Mouse (Mus musculus): Measurements from ENCODE around the gene Kbtbd2.
A peak's percentile ranks its signal among the peaks of the same experiment; 100 is the strongest.

Kbtbd2 gene

DNA sequence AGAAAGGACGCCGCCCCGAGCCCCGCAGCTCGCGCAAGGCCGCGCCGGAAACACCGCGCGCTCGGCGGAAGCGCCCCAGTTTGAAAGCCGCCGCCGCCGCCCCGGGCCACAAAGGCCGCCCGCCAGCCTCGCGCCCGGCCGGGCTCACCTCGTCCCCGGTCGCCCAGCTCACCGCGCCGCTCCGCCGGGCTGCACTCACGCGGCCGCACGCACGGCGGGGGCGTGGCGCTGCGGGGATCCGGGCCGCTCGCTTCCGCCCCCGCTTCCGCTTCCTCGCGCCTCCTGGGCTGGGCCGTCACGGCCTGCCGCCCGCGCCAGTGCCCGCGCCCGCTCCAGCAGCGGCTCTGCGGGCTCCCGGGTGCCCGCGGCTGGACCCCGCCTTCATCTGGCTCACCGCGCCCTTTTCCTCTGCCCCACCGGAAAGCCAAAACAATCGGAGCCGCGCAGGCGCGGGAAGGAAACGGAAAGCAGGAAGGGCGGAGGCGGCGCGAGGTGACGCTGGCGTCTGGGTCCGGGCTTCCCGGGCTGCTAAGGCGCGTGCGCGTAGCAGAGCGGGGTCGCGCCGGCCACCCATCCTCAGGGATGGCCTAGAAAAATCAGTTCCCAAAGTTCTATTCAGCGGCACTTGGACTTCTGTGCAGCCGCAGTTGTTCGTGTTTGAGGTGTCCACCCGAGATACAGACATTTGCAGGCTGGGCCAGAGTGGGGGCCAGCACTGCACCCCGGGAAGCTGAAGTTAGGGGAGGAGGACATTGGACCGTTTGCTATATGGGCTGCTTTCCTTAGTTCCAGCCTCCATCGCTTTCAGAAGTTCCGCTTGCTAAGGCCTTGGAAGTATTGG, at the start of gene Kbtbd2:
Gene Kbtbd2, minus strand, starts transcription at position 503 of the 841 bp plus-strand sequence.
- DNase-seq (ENCODE audit: low spot score), result peak; percentile 92

GRCm38 (mm10) chr6:56844365-56844764, 46.8 kb upstream of the Kbtbd2 start:
- no peak for DNase-seq (ENCODE audit: low spot score)

DNA sequence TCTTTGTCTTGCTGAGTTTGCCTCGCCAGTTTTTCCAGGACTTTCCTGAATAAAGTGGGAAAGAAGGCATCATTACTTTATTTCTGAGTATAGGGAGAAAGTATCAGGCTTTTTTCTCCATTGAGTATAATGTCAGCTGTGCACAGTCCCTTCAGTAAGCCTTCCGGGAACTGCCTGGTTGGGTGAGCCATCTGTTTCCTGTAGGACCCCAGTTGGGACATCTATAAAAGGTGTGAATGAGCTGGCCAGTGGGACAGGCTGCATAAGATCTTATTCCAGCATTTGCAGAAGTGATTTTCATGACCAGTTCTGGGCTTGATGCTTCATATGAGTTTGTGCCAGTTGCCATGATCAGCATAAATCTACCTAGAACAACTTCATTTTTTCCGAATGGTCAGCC, 45.6 kb upstream of the Kbtbd2 start:
- no peak for DNase-seq (ENCODE audit: low spot score)

DNA sequence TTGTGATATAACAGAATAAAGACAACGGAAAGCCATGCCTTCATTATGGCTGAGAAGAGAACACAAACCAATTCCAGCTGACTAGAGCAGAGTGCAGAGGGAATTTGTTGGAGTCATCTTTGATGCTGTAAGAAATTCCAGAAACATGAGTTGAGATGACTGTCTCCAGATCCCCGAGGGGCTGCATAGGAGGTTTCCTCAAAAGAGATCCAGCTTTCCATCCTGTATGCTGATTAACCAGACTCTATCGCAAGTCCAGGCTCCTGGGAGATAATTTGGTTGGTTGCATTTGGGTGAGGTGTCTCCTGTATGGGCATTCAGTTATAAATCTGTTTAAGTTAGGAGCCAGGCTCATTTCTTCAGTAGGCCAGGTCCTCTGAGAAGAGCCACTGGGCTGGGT, 40.0 kb upstream of the Kbtbd2 start:
- DNase-seq (ENCODE audit: low spot score), result no peak

DNA sequence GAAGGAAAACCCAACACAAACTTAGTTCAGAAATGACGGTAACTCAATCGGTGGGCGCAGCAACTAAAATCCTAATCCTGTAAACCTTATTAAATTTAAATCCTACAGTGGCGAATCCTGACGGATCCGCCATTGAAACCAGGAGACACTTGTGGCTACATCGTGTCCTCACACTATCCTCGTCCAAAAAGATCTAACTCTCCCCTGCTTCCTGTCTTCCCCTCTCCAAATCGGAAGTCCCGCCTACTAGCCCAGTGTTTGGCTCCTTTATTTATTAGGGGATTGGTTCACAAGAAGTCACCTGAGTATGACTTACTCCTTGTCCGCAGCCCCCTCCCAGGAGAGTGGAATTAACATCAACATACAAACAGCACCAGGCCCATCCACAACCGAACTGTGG, 39.6 kb upstream of the Kbtbd2 start:
- no peak for DNase-seq (ENCODE audit: low spot score)

DNA sequence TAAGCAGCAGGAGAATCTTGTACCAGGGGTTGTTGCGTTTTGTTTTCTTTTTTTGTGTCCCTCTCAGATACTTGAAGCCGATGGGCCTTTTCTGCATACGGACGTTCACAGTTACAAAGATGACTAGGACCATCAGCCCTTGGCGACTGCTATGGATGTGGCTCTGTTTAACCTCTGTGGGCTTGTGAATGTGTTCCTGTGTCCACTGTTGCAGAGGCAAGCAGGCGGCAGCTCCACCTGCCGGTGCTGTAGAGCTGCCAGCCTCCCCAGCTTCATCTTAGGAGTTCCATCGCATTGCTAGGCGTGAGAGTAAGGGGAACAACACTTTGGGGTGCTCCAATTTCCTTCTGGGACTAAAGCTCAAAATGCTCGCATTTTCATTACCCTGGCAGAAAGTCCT, 37.9 kb upstream of the Kbtbd2 start:
- DNase-seq (ENCODE audit: low spot score), result no peak

DNA sequence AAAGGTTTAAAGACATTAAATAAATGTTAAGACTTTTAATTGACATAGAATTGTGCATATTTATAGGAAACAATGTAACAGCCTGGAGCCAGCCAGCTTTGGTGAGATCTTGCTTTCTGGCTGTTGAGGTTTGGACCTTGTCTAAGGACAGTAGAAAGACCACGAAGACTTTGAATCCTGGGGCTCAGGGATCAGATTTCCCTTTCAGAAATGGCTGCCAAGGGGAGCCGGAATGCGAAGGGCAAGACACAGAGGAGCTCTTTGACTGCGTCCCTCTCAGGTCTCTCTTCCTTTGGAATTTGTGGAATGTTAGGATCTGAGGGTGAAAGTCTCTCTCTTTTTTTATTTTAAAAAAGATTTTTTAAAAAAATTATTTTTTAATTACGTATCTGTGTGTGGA, 37.2 kb upstream of the Kbtbd2 start:
- DNase-seq (ENCODE audit: low spot score), result no peak

DNA sequence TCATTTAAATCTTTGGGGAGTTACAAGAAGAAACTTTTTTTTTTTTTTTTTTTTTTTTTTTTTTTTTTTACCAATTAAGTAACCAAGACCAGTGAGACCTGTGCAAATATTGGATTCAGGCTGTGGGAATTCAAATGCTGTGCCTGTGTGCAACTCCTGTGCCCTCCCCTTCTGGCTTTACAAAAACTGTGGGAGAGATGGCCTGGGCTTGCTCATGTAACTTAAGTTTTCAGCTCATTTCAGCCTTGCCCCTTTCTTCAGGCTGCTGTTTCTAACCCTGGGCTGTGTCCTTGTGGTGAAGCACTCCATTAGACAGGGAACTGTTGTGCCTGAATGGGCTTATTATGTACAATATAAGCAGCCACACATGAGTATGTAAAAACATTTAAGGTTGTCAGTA, 35.2 kb upstream of the Kbtbd2 start:
- no peak for DNase-seq (ENCODE audit: low spot score)

DNA sequence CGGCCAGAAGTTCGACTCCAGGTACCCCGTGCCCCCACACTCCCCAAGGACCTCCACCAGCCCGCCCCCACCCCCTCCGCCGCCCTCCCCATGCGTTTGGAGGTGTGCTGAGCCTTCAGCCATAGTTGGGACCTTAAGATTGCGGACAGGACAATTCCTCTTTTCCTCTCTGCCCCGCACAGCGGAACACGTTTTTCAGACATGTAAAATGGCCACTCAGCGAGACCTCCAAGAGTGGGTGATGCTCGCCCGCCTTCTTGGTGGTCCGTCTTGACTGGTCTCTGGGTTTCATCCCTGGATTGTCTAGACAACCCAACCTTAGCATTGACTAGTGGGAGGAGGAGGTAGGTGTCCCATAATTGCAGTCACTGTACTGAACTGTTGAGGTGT, 34.8 kb upstream of the Kbtbd2 start:
- DNase-seq (ENCODE audit: low spot score), result no peak

- peak; percentile 1 for DNase-seq (ENCODE audit: low spot score)
Observed at GRCm38 (mm10) chr6:56831697-56832406, 34.2 kb upstream of the Kbtbd2 start, which contains the start of gene Fkbp9. Gene Fkbp9 (plus strand): TSS chr6:56832059.

- DNase-seq (ENCODE audit: low spot score), result no peak
Observed at GRCm38 (mm10) chr6:56825657-56826056, 28.0 kb upstream of the Kbtbd2 start.

- DNase-seq (ENCODE audit: low spot score), result no peak
Observed at GRCm38 (mm10) chr6:56819124-56819487, 21.5 kb upstream of the Kbtbd2 start.

GRCm38 (mm10) chr6:56818436-56819123, 21.0 kb upstream of the Kbtbd2 start:
- DNase-seq (ENCODE audit: low spot score), result no peak

- DNase-seq (ENCODE audit: low spot score), result no peak
Observed at GRCm38 (mm10) chr6:56813332-56813731, 15.7 kb upstream of the Kbtbd2 start.

GRCm38 (mm10) chr6:56808656-56809055, 11.0 kb upstream of the Kbtbd2 start:
- DNase-seq (ENCODE audit: low spot score), result peak; percentile 61

DNA sequence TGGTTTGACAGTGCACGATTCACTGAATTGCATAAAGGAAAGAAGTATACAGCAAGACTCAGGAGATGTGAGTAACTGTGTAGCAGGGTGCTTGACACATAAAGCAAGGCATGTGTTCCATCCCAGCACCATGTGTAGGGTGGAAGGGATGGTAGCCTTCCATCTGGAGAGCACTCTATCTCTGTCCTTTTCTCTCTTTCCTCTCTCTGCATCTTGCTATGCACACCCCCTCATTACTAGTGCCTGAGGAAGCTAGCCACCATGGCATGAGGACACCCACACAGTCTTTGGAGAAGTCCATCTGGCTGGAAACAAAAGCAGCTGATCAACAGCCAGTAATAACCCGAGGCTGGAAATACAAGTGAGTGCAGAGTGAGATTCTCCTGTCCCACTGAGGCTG, 8.6 kb upstream of the Kbtbd2 start:
- no peak for DNase-seq (ENCODE audit: low spot score)

GRCm38 (mm10) chr6:56805026-56805425, 7.4 kb upstream of the Kbtbd2 start:
- no peak for DNase-seq (ENCODE audit: low spot score)

GRCm38 (mm10) chr6:56798152-56798465, 496 bp upstream of the Kbtbd2 start:
- peak; percentile 47 for DNase-seq (ENCODE audit: low spot score)

DNA sequence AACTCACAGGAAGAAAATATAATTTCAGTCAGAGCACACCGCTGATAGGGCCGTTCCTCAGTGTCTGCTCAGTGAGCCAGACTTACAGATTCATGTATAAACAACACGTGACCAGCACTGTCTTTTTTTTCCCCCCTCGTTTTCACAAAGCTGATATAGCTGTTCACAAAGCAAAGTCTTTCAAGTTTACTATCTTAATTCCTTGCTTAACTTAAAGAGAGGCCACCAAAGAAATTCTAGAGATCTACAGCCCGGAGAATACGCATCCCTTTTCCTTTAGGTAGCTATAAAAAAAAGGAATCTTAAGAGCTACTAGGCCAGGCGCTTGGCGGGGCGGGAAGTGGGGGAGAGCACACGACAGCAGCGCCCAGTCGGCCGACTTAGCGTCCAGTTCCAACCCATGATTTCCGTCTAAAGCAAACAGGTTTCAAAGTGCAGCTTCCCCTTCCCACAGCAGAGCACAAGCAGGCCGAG, 908 bp downstream of the Kbtbd2 start:
- peak; percentile 51 for DNase-seq (ENCODE audit: low spot score)

- DNase-seq (ENCODE audit: low spot score), result no peak
Observed at GRCm38 (mm10) chr6:56796232-56796631, 1.4 kb downstream of the Kbtbd2 start.

DNA sequence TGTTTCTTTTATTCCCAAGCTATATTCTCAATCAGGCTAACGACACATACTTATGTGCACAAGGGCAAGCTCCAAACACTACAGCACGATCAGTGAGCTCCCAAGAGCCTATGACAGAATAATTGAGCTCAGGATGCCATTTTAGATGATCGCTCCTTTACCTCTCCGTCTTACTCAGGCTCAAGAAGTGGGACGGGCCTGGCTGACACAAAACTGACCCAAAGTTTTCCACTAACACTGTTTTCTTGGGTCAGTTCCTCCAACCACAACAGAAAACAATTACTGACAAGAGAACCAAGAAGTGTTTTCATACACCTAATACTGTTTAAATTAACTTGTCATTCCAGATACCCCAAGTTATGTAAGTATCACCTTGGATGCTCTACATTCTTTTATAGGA, 2.8 kb downstream of the Kbtbd2 start:
- DNase-seq (ENCODE audit: low spot score), result no peak

- no peak for DNase-seq (ENCODE audit: low spot score)
Observed at GRCm38 (mm10) chr6:56789336-56789735, 8.3 kb downstream of the Kbtbd2 start.

GRCm38 (mm10) chr6:56787668-56788067, 9.9 kb downstream of the Kbtbd2 start:
- no peak for DNase-seq (ENCODE audit: low spot score)

All from T-cell, adult 2 months (primary cell).